Mouse (Mus musculus): ENCODE measurements around the gene Nckipsd.

- no peak for TF ChIP-seq POLR2A (IDR thresholded peaks at IDR 0.05; ENCODE audit: control insufficient read depth, low read depth, low read length)
- TF ChIP-seq CTCF (IDR thresholded peaks at IDR 0.05; ENCODE audit: control insufficient read depth, insufficient read depth, insufficient replicate concordance, low read depth, low read length), result no peak
Observed at GRCm38 (mm10) chr9:108796351-108796981, 11.7 kb upstream of the Nckipsd start.

Data from testis, adult 2 months (tissue).